Mouse (Mus musculus) lung, postnatal 4 days (tissue): ENCODE measurements at regions not wholly inside any gene's neighbourhood (a gene's known extent, or its start where the extent isn't known, plus 50 kb on each side); places are given as distances from the start of the nearest gene placed in this dataset.

Experiments
- DNase-seq, 2 experiments: peaks; one replicate each; pipeline ENCODE4 v3.0.0; 2021

- DNase-seq, result no peak
These were observed 471.1 kb upstream of the Zeb2 start for GRCm38 (mm10) chr2:45588248-45588647.

GRCm38 (mm10) chr2:45586588-45587200 lies 469.5 kb upstream of the Zeb2 start:
- DNase-seq, result no peak

- peak in 1 of 2 experiments; percentile 32 for DNase-seq
These were observed 464.3 kb upstream of the Zeb2 start for GRCm38 (mm10) chr2:45581549-45581925.

DNA sequence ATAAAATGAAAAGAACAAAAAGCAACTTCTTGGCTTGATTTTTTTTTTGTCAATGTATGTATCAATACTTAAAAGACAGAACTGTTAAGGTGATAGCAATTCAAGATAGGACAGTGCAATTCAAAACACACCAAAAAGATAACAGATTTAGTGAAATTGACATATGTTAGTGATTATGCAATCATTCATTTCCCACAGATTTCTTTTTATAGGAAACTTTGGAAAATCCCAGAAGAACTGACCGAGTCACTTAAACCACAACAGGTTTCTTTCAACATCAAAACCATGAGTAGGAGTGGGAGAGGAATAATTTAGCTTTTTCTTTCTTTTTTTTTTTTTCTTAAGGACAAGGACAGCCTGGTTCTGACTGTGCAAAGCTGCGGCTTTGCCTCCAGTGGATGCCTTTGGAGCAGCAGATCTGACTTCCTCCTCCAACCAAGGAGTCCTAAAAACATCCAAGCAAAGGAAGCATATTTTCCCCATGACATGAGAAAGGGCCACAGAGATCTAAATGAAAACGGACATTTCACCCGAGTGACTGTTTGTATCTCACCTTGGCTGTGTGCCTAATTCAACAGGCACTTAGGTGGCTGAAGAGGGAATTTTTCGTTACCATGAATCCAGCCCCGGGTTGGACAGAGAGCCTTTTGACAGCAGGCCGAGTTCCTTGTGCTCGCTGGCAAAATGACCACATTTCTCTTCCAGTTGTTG lies 463.8 kb upstream of the Zeb2 start:
- DNase-seq, result peak; percentile 59 to 61

GRCm38 (mm10) chr2:45572906-45573305 lies 455.7 kb upstream of the Zeb2 start:
- no peak for DNase-seq

- DNase-seq, result no peak
These were observed 437.5 kb upstream of the Zeb2 start for GRCm38 (mm10) chr2:45554707-45555106.

DNA sequence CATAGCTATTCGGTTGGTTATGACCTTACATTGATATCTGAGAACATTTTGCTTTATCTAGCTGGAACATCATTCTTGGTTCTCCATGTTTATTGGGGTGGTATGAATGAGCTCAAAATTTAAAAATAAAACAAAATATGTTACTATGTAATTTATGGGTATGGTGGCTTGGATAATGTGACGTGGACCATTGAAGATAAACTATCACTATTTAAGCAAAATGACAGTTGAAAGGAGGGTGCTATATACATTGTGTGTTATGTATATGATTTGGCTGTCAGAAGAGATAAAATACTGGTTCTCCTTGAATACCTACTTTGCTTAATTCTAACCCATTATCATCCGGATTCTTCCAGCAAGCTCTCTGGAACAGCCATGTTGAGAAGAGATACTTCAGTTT lies 424.2 kb upstream of the Zeb2 start:
- DNase-seq, result no peak

DNA sequence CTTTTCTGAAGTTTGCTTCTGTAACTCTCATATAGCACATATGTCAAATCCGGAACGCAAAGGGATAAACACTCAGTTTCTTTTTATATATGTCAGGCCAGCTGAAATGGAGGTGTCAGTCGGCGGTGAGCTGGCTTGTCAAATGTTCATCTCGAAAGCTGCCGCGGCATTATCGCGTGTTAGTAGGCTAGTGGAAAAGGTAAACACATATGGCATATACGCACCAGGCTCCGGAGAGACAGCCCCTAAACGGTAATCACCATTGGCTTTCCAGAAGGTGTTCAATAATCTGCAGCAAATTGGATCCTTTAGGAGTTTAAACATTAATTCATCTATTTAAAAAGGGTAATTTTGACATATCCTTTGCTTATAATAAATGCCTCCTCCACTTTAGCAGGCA lies 421.8 kb upstream of the Zeb2 start:
- DNase-seq, result no peak

DNA sequence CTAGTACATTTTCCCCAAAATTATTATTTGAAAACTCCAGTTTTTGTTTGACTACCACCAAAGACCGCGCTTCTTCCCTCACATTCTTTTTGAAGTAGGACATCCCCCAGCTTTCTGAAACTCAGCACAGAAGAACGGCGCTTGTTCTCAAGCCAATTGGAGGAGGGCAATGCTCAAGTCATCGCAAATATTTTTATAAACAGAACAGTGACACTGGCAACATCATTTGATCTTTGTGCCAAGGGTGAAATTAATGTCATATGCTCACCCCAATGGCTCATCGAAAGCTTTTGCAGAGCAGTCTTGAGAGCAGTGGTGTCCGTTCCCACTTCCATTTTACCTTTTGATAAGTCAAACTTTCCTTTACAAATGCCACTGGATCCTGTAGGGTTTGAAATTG lies 420.5 kb upstream of the Zeb2 start:
- DNase-seq, result peak; percentile 13 to 28

DNA sequence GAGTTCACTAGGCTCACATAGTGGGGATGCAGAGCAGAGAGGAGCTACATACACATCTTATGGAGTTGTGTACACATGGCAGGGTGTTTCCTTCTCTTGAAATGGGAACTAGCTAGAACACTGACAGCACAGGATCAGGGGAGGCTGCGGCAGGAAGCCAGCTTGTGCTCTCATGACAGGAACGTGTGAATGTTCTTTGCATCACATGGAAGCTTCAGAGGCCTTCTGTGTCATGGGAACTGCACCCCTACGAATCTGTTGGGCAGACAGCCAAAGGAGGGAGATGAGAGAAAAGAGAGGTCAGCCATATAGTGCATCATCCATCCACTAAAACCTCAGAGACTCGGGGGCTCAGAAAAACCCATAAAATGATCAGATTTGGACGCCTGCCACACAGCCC lies 417.6 kb upstream of the Zeb2 start:
- DNase-seq, result peak; percentile 28 to 73

DNA sequence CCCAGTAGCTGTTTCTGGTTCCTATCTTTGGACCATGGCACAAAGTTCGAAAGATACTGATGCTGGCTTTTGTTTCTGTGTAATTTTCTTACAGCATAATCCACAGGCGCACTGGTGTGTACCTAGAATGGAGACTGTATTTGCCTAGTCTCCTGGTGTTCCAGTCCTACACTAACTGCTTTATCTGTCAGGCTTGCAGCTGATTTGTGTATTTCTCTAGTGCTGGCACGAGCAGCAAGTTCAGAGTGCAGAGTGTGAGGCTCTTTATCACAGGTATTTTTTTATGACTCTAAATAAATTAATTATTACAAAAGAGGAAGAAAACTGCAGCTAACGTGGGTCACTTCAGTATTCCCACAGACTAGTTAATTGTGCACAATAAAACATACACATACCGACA lies 405.1 kb upstream of the Zeb2 start:
- DNase-seq, result no peak

DNA sequence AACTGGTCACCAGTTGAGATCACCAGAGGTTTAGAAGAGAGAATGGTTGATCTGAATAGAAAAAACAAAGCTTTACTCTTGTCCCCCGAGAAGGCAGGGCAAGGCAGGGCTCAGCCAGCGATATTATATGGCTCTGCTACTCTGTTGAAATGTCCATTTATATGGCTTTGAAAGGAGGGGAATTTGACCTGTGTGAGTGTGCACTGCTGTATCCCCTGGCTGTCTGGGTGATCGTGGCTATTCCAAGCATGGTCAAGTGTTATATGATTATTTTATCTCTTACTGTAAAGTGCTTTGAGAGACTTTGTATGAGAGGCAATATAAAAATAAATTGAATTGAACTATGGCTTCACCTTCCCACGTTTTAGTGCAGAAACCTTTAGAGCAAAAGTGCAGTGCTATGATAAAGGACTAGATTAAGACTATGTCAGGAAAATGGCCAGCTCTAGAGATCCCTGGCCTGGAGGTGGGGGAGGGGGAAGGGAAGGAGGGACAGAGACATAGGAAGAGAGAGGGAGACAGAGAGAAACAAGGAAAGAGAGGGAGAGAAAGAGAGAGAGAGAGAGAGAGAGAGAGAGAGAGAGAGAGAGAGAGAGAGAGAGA lies 402.5 kb upstream of the Zeb2 start:
- DNase-seq, result no peak

DNA sequence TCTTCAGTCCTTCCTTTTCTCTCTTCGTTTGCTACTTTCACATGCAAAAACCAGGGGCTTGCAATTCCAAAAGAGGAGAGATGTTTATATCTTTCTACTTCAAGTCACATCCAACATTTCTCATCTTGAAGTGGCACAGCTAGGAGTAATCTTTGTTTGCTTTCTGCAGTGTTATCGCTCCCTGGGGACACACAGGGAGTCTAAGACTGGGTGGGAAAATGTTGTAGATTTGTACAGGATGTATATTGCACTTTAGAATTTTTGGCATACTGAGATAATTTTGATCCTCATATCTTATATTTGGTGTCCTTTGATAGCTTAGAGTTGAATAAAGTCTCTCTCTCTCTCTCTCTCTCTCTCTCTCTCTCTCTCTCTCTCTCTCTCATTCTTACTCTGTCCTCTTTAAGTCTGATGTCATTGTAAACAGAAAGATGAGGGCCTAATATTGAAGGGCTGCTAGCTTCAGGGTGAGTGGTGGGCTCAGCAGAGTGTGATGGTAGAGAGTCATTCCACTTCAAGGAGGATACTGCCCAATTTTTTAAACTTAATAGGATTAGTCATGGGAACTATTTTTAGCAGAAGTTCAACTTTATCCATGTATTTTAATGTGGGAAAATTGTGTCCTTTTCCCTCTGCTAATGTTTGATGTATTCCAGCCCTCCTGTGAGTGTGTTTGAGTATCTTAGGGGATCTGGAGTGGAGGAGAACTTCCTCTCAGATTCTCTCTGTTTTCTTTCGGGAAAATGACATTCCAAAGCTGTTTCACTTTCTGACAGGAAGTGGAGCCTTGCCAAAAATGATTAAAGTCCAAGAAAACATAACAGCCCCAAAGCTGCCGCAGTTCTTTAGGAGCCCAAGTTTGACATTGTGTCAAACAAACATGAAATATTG lies 397.3 kb upstream of the Zeb2 start:
- peak in 1 of 2 experiments; percentile 18 for DNase-seq

GRCm38 (mm10) chr2:45512852-45513251 lies 395.7 kb upstream of the Zeb2 start:
- no peak for DNase-seq

- no peak for DNase-seq
These were observed 394.6 kb upstream of the Zeb2 start for GRCm38 (mm10) chr2:45511791-45512190.

DNA sequence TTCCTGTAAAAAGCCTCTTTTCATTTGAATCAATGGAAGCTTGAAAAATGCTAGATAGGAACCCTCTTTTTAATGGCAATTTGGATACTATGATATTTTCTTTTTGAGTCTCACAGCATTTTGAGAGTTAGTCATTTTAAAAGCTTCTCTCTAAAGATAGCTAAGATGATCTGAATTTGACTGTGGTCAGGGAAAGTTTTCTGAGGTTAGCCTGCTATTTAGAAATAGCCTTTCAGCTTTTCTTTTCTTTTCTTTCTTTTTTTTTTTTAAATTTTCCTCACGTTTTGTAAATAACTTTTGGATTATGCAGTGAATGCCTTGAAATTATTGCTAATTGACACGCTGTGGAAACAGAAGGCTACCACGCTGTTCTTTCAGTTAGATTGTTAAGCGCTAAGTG lies 387.3 kb upstream of the Zeb2 start:
- no peak for DNase-seq

- no peak for DNase-seq
These were observed 376.5 kb upstream of the Zeb2 start for GRCm38 (mm10) chr2:45493656-45494055.

- DNase-seq, result no peak
These were observed 369.3 kb upstream of the Zeb2 start for GRCm38 (mm10) chr2:45486530-45486929.

GRCm38 (mm10) chr2:45485477-45485876 lies 368.3 kb upstream of the Zeb2 start:
- DNase-seq, result no peak

DNA sequence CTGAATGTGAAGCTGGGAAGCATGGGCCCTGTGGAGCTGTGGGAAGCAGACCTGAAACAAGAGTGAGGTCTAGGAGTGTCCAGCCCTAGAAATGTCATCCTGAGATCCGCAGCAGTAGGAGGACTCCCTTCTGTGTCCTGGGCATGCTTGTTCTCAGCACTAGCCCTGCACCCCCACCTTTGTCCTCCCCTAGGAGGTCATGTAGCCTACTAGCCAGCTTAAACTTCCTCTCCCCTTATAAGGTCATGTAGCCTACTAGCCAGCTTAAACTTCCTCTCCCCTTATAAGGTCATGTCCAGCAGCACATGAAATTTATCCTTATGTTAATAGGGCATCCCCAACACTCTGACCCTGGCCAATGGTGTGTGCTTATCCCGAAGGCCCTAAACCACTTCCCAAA lies 363.5 kb upstream of the Zeb2 start:
- no peak for DNase-seq

DNA sequence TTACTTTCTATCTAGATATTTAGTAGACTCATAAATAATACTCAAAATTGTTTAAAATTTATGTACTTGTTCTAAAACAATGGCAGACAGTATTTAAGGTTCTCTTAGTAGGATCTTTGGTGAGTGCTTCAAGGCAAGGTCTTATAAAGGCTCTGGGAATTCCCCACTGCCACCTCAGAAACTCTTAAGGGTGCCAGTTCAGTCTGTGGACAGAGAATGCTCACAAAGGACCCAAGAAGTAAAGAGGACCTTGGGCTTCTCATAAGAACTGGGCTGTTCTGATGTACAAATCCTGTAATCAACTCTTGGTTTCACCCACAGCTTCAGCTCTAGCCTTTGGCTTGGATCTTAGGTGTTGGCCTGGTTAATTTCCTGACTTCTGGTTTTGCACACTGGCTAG lies 358.8 kb upstream of the Zeb2 start:
- no peak for DNase-seq

GRCm38 (mm10) chr2:45464306-45464705 lies 347.1 kb upstream of the Zeb2 start:
- no peak for DNase-seq

DNA sequence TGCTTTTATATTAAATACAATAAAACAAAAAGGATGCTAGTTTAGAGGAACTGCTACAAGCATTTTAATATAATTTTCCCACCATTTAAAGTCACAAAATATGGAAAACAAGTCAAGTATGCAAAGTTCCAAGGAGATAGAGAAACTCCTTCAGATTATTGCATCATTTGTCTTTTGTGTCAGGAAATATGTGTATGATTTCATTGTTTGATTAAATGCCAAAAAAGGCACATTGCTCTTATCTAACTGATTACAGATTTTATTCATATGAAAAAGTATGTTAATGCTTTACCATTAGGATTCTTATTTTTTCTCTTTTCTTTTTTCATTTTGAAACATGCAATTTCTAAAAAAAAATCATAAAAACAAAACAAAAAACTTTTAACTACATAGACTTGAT lies 342.2 kb upstream of the Zeb2 start:
- DNase-seq, result no peak

- DNase-seq, result no peak
These were observed 337.6 kb upstream of the Zeb2 start for GRCm38 (mm10) chr2:45454811-45455210.
